Comparison of ENCODE assay signal across 16 mouse cellular contexts in genomic region chr10:83094821-83095725, GRCm38 (mm10).
A peak's percentile ranks its signal among the peaks of the same experiment; 100 is the strongest.
DNase-seq lines count a peak whose midpoint lies in the region; ATAC-seq and TF ChIP-seq lines count a peak whose summit lies in the region.
"Had no signal": no experiment of that assay in that cellular context is flagged by ENCODE, and none has a peak within 500 bp of the region (broad histone marks: within the 10 kb centered on the region; RNA-seq: fewer than 3 reads in every experiment).

No protein-coding gene starts in this region.

- H3K9ac ChIP-seq in forebrain, postnatal 0 days, result no peak overlapping the region
- H3K9ac ChIP-seq in forebrain, embryonic 12.5 days, result no peak overlapping the region

- no peaks in the 10 kb centered on the region for H3K4me1 ChIP-seq in forebrain, postnatal 0 days (ENCODE audit: insufficient read depth)
- H3K4me1 ChIP-seq in forebrain, embryonic 12.5 days, result peaks cover 44% of the 10 kb centered on the region

- no peak overlapping the region for H3K4me2 ChIP-seq in forebrain, postnatal 0 days (ENCODE audit: low read depth)
- H3K4me2 ChIP-seq in forebrain, embryonic 12.5 days, result no peak overlapping the region

- no peak overlapping the region for H3K4me3 ChIP-seq in forebrain, postnatal 0 days (ENCODE audit: low read depth, low read length)
- no peak overlapping the region for H3K4me3 ChIP-seq in forebrain, embryonic 12.5 days (replicated peaks)
- H3K4me3 ChIP-seq: left cerebral cortex, adult 2 months had no signal

- H3K27me3 ChIP-seq in forebrain, postnatal 0 days (ENCODE audit: insufficient read depth, low read length), result no peaks in the 10 kb centered on the region
- no peaks in the 10 kb centered on the region for H3K27me3 ChIP-seq in forebrain, embryonic 12.5 days

- 84% methylated on average over 16 of the region's 16 CpGs for WGBS in forebrain, postnatal 0 days
- 82% methylated on average over 16 of the region's 16 CpGs for WGBS in forebrain, embryonic 12.5 days

- no peak for DNase-seq in forebrain, postnatal 0 days
- DNase-seq in spleen, postnatal 36 days (ENCODE audit: low spot score in 2 of 2), result peak; percentile 21 to 43
- no peak for DNase-seq in spleen, postnatal 10 days (ENCODE audit: low spot score in 2 of 2)
- DNase-seq in heart, postnatal 4 days, result peak; percentile 33
- DNase-seq in kidney, adult 18-20 months, result no peak
- no peak for DNase-seq in right cerebral cortex, postnatal 25 days
- no peak for DNase-seq in urinary bladder, postnatal 4 days (ENCODE audit: low spot score in 2 of 2)
- DNase-seq: adrenal gland, postnatal 14 days; cerebellum, adult 11 months; kidney, postnatal 25 days; spleen, adult 18-20 months; thymus, adult 18-20 months had no signal

- TF ChIP-seq CTCF in forebrain, postnatal 0 days (IDR thresholded peaks at IDR 0.05; ENCODE audit: low read depth), result no peak

- no peak overlapping the region for H3K27ac ChIP-seq in forebrain, postnatal 0 days (ENCODE audit: low read depth, low read length)
- no peak overlapping the region for H3K27ac ChIP-seq in forebrain, embryonic 12.5 days
- H3K27ac ChIP-seq: left cerebral cortex, adult 2 months had no signal

- H3K36me3 ChIP-seq in forebrain, postnatal 0 days (ENCODE audit: insufficient read depth), result no peaks in the 10 kb centered on the region
- no peaks in the 10 kb centered on the region for H3K36me3 ChIP-seq in forebrain, embryonic 12.5 days (replicated peaks)

- peak; percentile 27; the same call in 1 of the 2 replicates for ATAC-seq in forebrain, postnatal 0 days
- ATAC-seq in forebrain, embryonic 12.5 days (ENCODE audit: low FRiP score), result no peak
- ATAC-seq: lung, postnatal 0 days; midbrain, embryonic 16.5 days had no signal

- H3K9me3 ChIP-seq in forebrain, postnatal 0 days (ENCODE audit: low read length), result no peaks in the 10 kb centered on the region
- H3K9me3 ChIP-seq in forebrain, embryonic 12.5 days, result no peaks in the 10 kb centered on the region

Comparison
In these comparisons a context has a peak if more than half of its experiments do, and no peak if none do; other contexts are left out.
1. DNase-seq: peak in spleen, postnatal 36 days (2 of 2) and heart, postnatal 4 days (single experiment); none in forebrain, postnatal 0 days (single experiment), spleen, postnatal 10 days (0 of 2), kidney, adult 18-20 months (single experiment), right cerebral cortex, postnatal 25 days (single experiment) and urinary bladder, postnatal 4 days (0 of 2).